Mouse (Mus musculus) erythroblast, embryonic 14.5 days (primary cell): ENCODE data around the gene Ntrk1. TPM values are rescaled to one million over a fixed set of nuclear protein-coding genes. Genes with fewer than 3 reads are reported as not detected.

ENCODE experiments used
- H3K27me3 ChIP-seq: 2 replicates; pipeline ENCODE4 v1.6.1; 2012; ENCODE audit warnings: inconsistent platforms; ENCODE audit not compliant: control insufficient read depth
- H3K36me3 ChIP-seq: 2 replicates; pipeline ENCODE4 v1.6.1; 2012; ENCODE audit warnings: mild to moderate bottlenecking, inconsistent platforms; ENCODE audit not compliant: control insufficient read depth
- H3K4me1 ChIP-seq: 2 replicates; pipeline ENCODE4 v1.6.1; 2012; ENCODE audit warnings: inconsistent platforms; ENCODE audit not compliant: control insufficient read depth
- H3K4me3 ChIP-seq: replicated peaks from 2 replicates; pipeline ENCODE3; 2012; ENCODE audit warnings: moderate library complexity, mild to moderate bottlenecking, inconsistent platforms
- H3K9me3 ChIP-seq: 2 replicates; pipeline ENCODE4 v1.6.1; 2012; ENCODE audit warnings: low read length, inconsistent platforms, mixed read lengths; ENCODE audit not compliant: control insufficient read depth
- GATA1 ChIP-seq: IDR thresholded peaks from 2 replicates; pipeline ENCODE4 v1.6.1; 2012; ENCODE audit warnings: low read length, inconsistent platforms, mixed read lengths
- TAL1 ChIP-seq: IDR thresholded peaks from 3 replicates; pipeline ENCODE4 v1.6.1; 2012; ENCODE audit warnings: low read length, inconsistent platforms, mixed read lengths
- polyA plus RNA-seq: library from polyadenylated mRNA; stranded (reverse); fragments of >175 nt; gene quantifications from 2 replicates; pipeline ENCODE4 v1.2.3, GENCODE M21; 2012

Ntrk1 gene
- polyA plus RNA-seq, 1 experiment = not detected

- no peaks in the 10 kb centered on the region for H3K36me3 ChIP-seq
- H3K4me1 ChIP-seq = peaks cover 4% of the 10 kb centered on the region
- H3K27me3 ChIP-seq = peaks cover 38% of the 10 kb centered on the region
- TF ChIP-seq GATA1 (no peak), TAL1 (no peak)
- no peak overlapping the region for H3K4me3 ChIP-seq
- no peaks in the 10 kb centered on the region for H3K9me3 ChIP-seq
These were observed 31.2 kb downstream of the Ntrk1 start for GRCm38 (mm10) chr3:87763683-87764289.

GRCm38 (mm10) chr3:87763202-87763601, 31.8 kb downstream of the Ntrk1 start:
- no peak overlapping the region for H3K4me3 ChIP-seq
- peaks cover 32% of the 10 kb centered on the region for H3K27me3 ChIP-seq
- no peak for TF ChIP-seq TAL1
- no peak for TF ChIP-seq GATA1
- H3K4me1 ChIP-seq = peaks cover 4% of the 10 kb centered on the region
- no peaks in the 10 kb centered on the region for H3K36me3 ChIP-seq
- no peaks in the 10 kb centered on the region for H3K9me3 ChIP-seq

- Histone ChIP-seq H3K4me3 (no peak overlapping the region), H3K4me1 (peaks cover 4% of the 10 kb centered on the region), H3K9me3 (no peaks in the 10 kb centered on the region), H3K36me3 (no peaks in the 10 kb centered on the region), H3K27me3 (peaks cover 21% of the 10 kb centered on the region)
- TF ChIP-seq GATA1 = no peak
- no peak for TF ChIP-seq TAL1
These were observed 33.3 kb downstream of the Ntrk1 start for GRCm38 (mm10) chr3:87761408-87762375.

GRCm38 (mm10) chr3:87758641-87759040, 36.3 kb downstream of the Ntrk1 start:
- no peak for TF ChIP-seq TAL1
- TF ChIP-seq GATA1 = no peak

GRCm38 (mm10) chr3:87756488-87756887, 38.5 kb downstream of the Ntrk1 start:
- peaks cover 3% of the 10 kb centered on the region; the same call in 1 of the 2 replicates for H3K36me3 ChIP-seq
- H3K9me3 ChIP-seq = no peaks in the 10 kb centered on the region
- H3K27me3 ChIP-seq = no peaks in the 10 kb centered on the region
- peaks cover 4% of the 10 kb centered on the region for H3K4me1 ChIP-seq
- no peak for TF ChIP-seq TAL1
- no peak for TF ChIP-seq GATA1
- no peak overlapping the region for H3K4me3 ChIP-seq

More at GRCm38 (mm10) chr3:87758641-87759040, 36.3 kb downstream of the Ntrk1 start:
- H3K27me3 ChIP-seq = no peaks in the 10 kb centered on the region; the same call in 1 of the 2 replicates
- H3K9me3 ChIP-seq = no peaks in the 10 kb centered on the region
- H3K36me3 ChIP-seq = peaks cover 3% of the 10 kb centered on the region; the same call in 1 of the 2 replicates
- H3K4me3 ChIP-seq = no peak overlapping the region
- H3K4me1 ChIP-seq = peaks cover 4% of the 10 kb centered on the region

- Histone ChIP-seq H3K36me3 (peaks cover 3% of the 10 kb centered on the region; the same call in 1 of the 2 replicates), H3K4me1 (peaks cover 4% of the 10 kb centered on the region), H3K27me3 (no peaks in the 10 kb centered on the region), H3K9me3 (no peaks in the 10 kb centered on the region), H3K4me3 (no peak overlapping the region)
- TF ChIP-seq TAL1 (no peak), GATA1 (no peak)
These were observed 39.0 kb downstream of the Ntrk1 start for GRCm38 (mm10) chr3:87755964-87756363.

- TF ChIP-seq GATA1 = no peak
- no peak for TF ChIP-seq TAL1
These were observed 41.1 kb downstream of the Ntrk1 start for GRCm38 (mm10) chr3:87753829-87754228.

GRCm38 (mm10) chr3:87752567-87752966, 42.4 kb downstream of the Ntrk1 start:
- no peaks in the 10 kb centered on the region for H3K9me3 ChIP-seq
- no peaks in the 10 kb centered on the region for H3K27me3 ChIP-seq
- H3K4me1 ChIP-seq = no peaks in the 10 kb centered on the region
- TF ChIP-seq TAL1 (no peak), GATA1 (no peak)
- no peak overlapping the region for H3K4me3 ChIP-seq
- H3K36me3 ChIP-seq = peaks cover 3% of the 10 kb centered on the region; the same call in 1 of the 2 replicates

More at GRCm38 (mm10) chr3:87753829-87754228, 41.1 kb downstream of the Ntrk1 start:
- Histone ChIP-seq H3K4me3 (no peak overlapping the region), H3K9me3 (no peaks in the 10 kb centered on the region), H3K4me1 (peaks cover 2% of the 10 kb centered on the region), H3K27me3 (no peaks in the 10 kb centered on the region), H3K36me3 (peaks cover 3% of the 10 kb centered on the region; the same call in 1 of the 2 replicates)

GRCm38 (mm10) chr3:87749977-87750376, 45.0 kb downstream of the Ntrk1 start:
- no peaks in the 10 kb centered on the region for H3K9me3 ChIP-seq
- no peak overlapping the region for H3K4me3 ChIP-seq
- TF ChIP-seq TAL1 (no peak), GATA1 (no peak)
- no peaks in the 10 kb centered on the region for H3K27me3 ChIP-seq
- H3K36me3 ChIP-seq = peaks cover 3% of the 10 kb centered on the region; the same call in 1 of the 2 replicates
- H3K4me1 ChIP-seq = no peaks in the 10 kb centered on the region
